Mouse (Mus musculus): ENCODE results near the gene Kcnip3. TPM values are rescaled to one million over a fixed set of nuclear protein-coding genes. Genes with fewer than 3 reads are reported as not detected.
A peak's percentile ranks its signal among the peaks of the same experiment; 100 is the strongest.

Gene Kcnip3
- total and polyA plus RNA-seq, 2 experiments from 2014 or later, result 13.8 to 39.0 TPM

DNA sequence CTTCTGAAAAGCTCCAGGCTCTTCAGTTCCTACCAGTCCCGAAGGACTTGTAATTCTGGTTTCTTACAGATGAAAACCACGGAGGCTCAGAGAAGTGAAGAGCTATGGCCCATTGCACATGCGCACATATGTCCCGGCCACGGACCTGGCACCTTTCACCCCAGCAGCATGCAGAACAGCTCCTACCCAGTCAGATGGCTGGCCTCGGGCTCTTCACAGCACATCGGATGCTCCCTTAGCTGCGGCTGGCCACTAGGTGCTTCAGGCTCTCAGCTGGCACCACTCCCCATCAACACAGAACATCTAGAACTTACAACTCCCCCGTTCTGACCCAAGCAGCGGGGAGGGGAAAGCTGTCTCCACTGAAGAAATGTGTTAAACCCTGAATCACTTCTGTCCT, 42.1 kb downstream of the Kcnip3 start:
- Histone ChIP-seq H3K27me3 (ENCODE audit: insufficient read depth, low read length) (peaks cover 34% of the 10 kb centered on the region), H3K36me3 (ENCODE audit: insufficient read depth, low read length) (no peaks in the 10 kb centered on the region), H3K9ac (replicated peaks; ENCODE audit: low read length) (no peak overlapping the region), H3K27ac (no peak overlapping the region), H3K4me2 (ENCODE audit: low read depth, low read length) (no peak overlapping the region), H3K9me3 (ENCODE audit: low read length) (no peaks in the 10 kb centered on the region), H3K4me3 (ENCODE audit: low read length) (no peak overlapping the region), H3K4me1 (ENCODE audit: insufficient read depth, low read length) (peaks cover 20% of the 10 kb centered on the region)
- TF ChIP-seq CTCF (IDR thresholded peaks at IDR 0.05; ENCODE audit: low read depth), result no peak
- DNase-seq (ENCODE audit: low spot score) (no peak), ATAC-seq (no peak)
- WGBS, result 67% methylated on average over 10 of the region's 10 CpGs

- no peak for TF ChIP-seq CTCF (IDR thresholded peaks at IDR 0.05; ENCODE audit: low read depth)
- Histone ChIP-seq H3K27me3 (ENCODE audit: insufficient read depth, low read length) (peaks cover 34% of the 10 kb centered on the region), H3K27ac (no peak overlapping the region), H3K4me3 (ENCODE audit: low read length) (no peak overlapping the region), H3K4me1 (ENCODE audit: insufficient read depth, low read length) (peaks cover 14% of the 10 kb centered on the region), H3K36me3 (ENCODE audit: insufficient read depth, low read length) (no peaks in the 10 kb centered on the region), H3K9me3 (ENCODE audit: low read length) (no peaks in the 10 kb centered on the region), H3K9ac (replicated peaks; ENCODE audit: low read length) (no peak overlapping the region), H3K4me2 (ENCODE audit: low read depth, low read length) (no peak overlapping the region)
- WGBS, result 72% methylated on average over 4 of the region's 4 CpGs
- ATAC-seq (no peak), DNase-seq (ENCODE audit: low spot score) (no peak)
Measured at GRCm38 (mm10) chr2:127479210-127479609, 42.7 kb downstream of the Kcnip3 start.

GRCm38 (mm10) chr2:127472279-127472678, 49.6 kb downstream of the Kcnip3 start:
- H3K27me3 ChIP-seq (ENCODE audit: insufficient read depth, low read length), result no peaks in the 10 kb centered on the region
- no peak overlapping the region for H3K4me3 ChIP-seq (ENCODE audit: low read length)
- no peak overlapping the region for H3K4me2 ChIP-seq (ENCODE audit: low read depth, low read length)
- no peak overlapping the region for H3K9ac ChIP-seq (replicated peaks; ENCODE audit: low read length)
- H3K27ac ChIP-seq, result no peak overlapping the region
- no peaks in the 10 kb centered on the region for H3K36me3 ChIP-seq (ENCODE audit: insufficient read depth, low read length)
- H3K4me1 ChIP-seq (ENCODE audit: insufficient read depth, low read length), result no peaks in the 10 kb centered on the region
- TF ChIP-seq CTCF (IDR thresholded peaks at IDR 0.05; ENCODE audit: low read depth), result no peak
- ATAC-seq (no peak), DNase-seq (ENCODE audit: low spot score) (no peak)
- 75% methylated on average over 3 of the region's 3 CpGs for WGBS
- H3K9me3 ChIP-seq (ENCODE audit: low read length), result no peaks in the 10 kb centered on the region

GRCm38 (mm10) chr2:127471281-127471680, 50.6 kb downstream of the Kcnip3 start:
- ATAC-seq (no peak), DNase-seq (ENCODE audit: low spot score) (no peak)
- Histone ChIP-seq H3K4me1 (ENCODE audit: insufficient read depth, low read length) (no peaks in the 10 kb centered on the region), H3K9me3 (ENCODE audit: low read length) (no peaks in the 10 kb centered on the region), H3K36me3 (ENCODE audit: insufficient read depth, low read length) (no peaks in the 10 kb centered on the region), H3K27me3 (ENCODE audit: insufficient read depth, low read length) (no peaks in the 10 kb centered on the region), H3K9ac (replicated peaks; ENCODE audit: low read length) (no peak overlapping the region), H3K27ac (no peak overlapping the region), H3K4me3 (ENCODE audit: low read length) (no peak overlapping the region), H3K4me2 (ENCODE audit: low read depth, low read length) (no peak overlapping the region)
- no peak for TF ChIP-seq CTCF (IDR thresholded peaks at IDR 0.05; ENCODE audit: low read depth)
- 90% methylated on average over 8 of the region's 8 CpGs for WGBS

DNA sequence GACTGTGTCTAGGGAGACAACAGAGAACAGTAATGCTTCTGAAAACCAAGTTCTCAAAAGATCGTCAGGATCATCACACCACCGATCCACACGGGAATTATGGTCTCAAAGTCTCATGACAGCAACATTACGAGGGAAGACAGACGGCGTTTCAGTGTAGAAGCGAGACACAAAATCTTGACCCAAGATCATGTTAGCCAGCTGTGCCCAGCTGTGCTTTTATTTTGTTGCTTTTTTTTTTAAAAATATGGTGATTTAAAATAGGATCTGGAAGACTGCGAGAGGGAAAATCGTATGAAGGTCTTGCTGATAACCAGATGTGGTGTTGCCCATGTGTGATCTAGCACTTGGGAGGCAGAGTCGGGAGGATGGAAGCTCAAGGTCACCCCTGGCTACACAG, 51.2 kb downstream of the Kcnip3 start:
- no peaks in the 10 kb centered on the region for H3K36me3 ChIP-seq (ENCODE audit: insufficient read depth, low read length)
- no peak for ATAC-seq
- DNase-seq (ENCODE audit: low spot score), result no peak
- no peaks in the 10 kb centered on the region for H3K9me3 ChIP-seq (ENCODE audit: low read length)
- TF ChIP-seq CTCF (IDR thresholded peaks at IDR 0.05; ENCODE audit: low read depth), result no peak
- no peak overlapping the region for H3K4me2 ChIP-seq (ENCODE audit: low read depth, low read length)
- WGBS, result 90% methylated on average over 10 of the region's 10 CpGs
- no peaks in the 10 kb centered on the region for H3K27me3 ChIP-seq (ENCODE audit: insufficient read depth, low read length)
- no peak overlapping the region for H3K27ac ChIP-seq
- H3K4me3 ChIP-seq (ENCODE audit: low read length), result no peak overlapping the region
- no peaks in the 10 kb centered on the region for H3K4me1 ChIP-seq (ENCODE audit: insufficient read depth, low read length)
- no peak overlapping the region for H3K9ac ChIP-seq (replicated peaks; ENCODE audit: low read length)

DNA sequence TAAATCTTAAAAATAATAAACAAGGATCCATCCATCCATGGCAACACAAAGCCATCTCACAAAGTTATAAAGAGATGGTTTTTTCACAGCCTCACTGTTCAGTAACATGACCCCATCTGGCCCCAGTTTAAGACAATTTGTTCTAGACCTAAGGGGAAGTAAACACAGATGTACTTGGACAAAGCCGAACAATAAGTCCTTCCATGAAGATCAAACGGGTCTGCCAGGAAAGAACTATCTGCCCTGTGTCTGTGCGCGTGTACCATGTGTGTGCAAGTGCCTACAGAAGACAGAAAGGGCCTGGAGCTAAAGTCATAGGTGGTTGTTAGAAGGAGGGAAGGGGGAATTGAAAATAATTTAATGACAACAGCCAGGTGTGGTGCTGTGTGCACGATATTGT, 51.7 kb downstream of the Kcnip3 start:
- DNase-seq (ENCODE audit: low spot score), result no peak
- no peak for ATAC-seq
- H3K4me2 ChIP-seq (ENCODE audit: low read depth, low read length), result no peak overlapping the region
- no peak overlapping the region for H3K4me3 ChIP-seq (ENCODE audit: low read length)
- no peaks in the 10 kb centered on the region for H3K27me3 ChIP-seq (ENCODE audit: insufficient read depth, low read length)
- TF ChIP-seq CTCF (IDR thresholded peaks at IDR 0.05; ENCODE audit: low read depth), result no peak
- no peaks in the 10 kb centered on the region for H3K4me1 ChIP-seq (ENCODE audit: insufficient read depth, low read length)
- no peaks in the 10 kb centered on the region for H3K9me3 ChIP-seq (ENCODE audit: low read length)
- H3K36me3 ChIP-seq (ENCODE audit: insufficient read depth, low read length), result no peaks in the 10 kb centered on the region
- no peak overlapping the region for H3K27ac ChIP-seq
- no peak overlapping the region for H3K9ac ChIP-seq (replicated peaks; ENCODE audit: low read length)
- 92% methylated on average over 5 of the region's 5 CpGs for WGBS

GRCm38 (mm10) chr2:127462314-127462713, 59.6 kb downstream of the Kcnip3 start:
- 10% methylated on average over 8 of the region's 8 CpGs for whole genome bisulfite sequencing
- no peaks in the 10 kb centered on the region for H3K27me3 ChIP-seq (ENCODE audit: insufficient read depth, low read length)
- peak; percentile 90 for ATAC-seq
- no peak overlapping the region for H3K4me2 ChIP-seq (ENCODE audit: low read depth, low read length)
- DNase-seq (ENCODE audit: low spot score), result peak; percentile 82
- H3K27ac ChIP-seq, result no peak overlapping the region
- H3K36me3 ChIP-seq (ENCODE audit: insufficient read depth, low read length), result no peaks in the 10 kb centered on the region
- peak; percentile 95 for TF ChIP-seq CTCF (IDR thresholded peaks at IDR 0.05; ENCODE audit: low read depth)
- no peaks in the 10 kb centered on the region for H3K9me3 ChIP-seq (ENCODE audit: low read length)
- H3K4me3 ChIP-seq (ENCODE audit: low read length), result no peak overlapping the region
- no peaks in the 10 kb centered on the region for H3K4me1 ChIP-seq (ENCODE audit: insufficient read depth, low read length)
- H3K9ac ChIP-seq (replicated peaks; ENCODE audit: low read length), result no peak overlapping the region

All from hindbrain, postnatal 0 days (tissue).